Mouse (Mus musculus) embryonic fibroblast, embryonic 13.5 days (primary cell): Measurements from ENCODE around the gene Esp22. TPM values are rescaled to one million over a fixed set of nuclear protein-coding genes. Genes with fewer than 3 reads are reported as not detected.
"Not testable (repeated sequence)": the region's sequence is repeated elsewhere in the genome, so short reads cannot be mapped to it uniquely, and the experiment has no call there.

Source experiments
- H3K27ac ChIP-seq: 2 replicates; pipeline ENCODE4 v1.5.1; 2012; ENCODE audit warnings: low read length, control low read depth, inconsistent platforms; ENCODE audit not compliant: insufficient read depth
- H3K4me1 ChIP-seq: 2 replicates; pipeline ENCODE4 v1.6.1; 2011; ENCODE audit warnings: low read length; ENCODE audit not compliant: control insufficient read depth, insufficient read depth
- H3K4me3 ChIP-seq: 2 replicates; pipeline ENCODE4 v1.5.1; 2011; ENCODE audit warnings: mild to moderate bottlenecking, control low read depth, low read length; ENCODE audit not compliant: insufficient read depth
- CTCF ChIP-seq: IDR thresholded peaks from 2 replicates; pipeline ENCODE4 v1.5.1; 2011; ENCODE audit warnings: mild to moderate bottlenecking, control low read depth, low read length, moderate library complexity, borderline replicate concordance; ENCODE audit not compliant: insufficient read depth
- POLR2A ChIP-seq: IDR thresholded peaks from 2 replicates; pipeline ENCODE4 v1.6.1; 2011; ENCODE audit warnings: low read depth, mild to moderate bottlenecking, control low read depth, low read length, moderate library complexity
- polyA plus RNA-seq: library from polyadenylated mRNA; stranded (reverse); fragments of >200 nt; gene quantifications from 2 replicates; pipeline ENCODE4 v1.2.4, GENCODE M21; 2011; ENCODE audit warnings: low read depth; ENCODE audit not compliant: missing spikeins, insufficient read length

The Esp22 gene
- polyA plus RNA-seq = not detected in 2 replicates

- H3K4me3 ChIP-seq = no peak within 1 kb of the TSS
- H3K27ac ChIP-seq = no peak within 1 kb of the TSS
- no peak for TF ChIP-seq CTCF
- no peak for TF ChIP-seq POLR2A
- no peaks in the 10 kb centered on the region for H3K4me1 ChIP-seq
Measured at GRCm38 (mm10) chr17:39095034-39095433, at the start of gene Esp22. Esp22 (plus strand) TSS chr17:39095334.

GRCm38 (mm10) chr17:39063641-39064040, 31.5 kb upstream of the Esp22 start:
- no peaks in the 10 kb centered on the region for H3K4me1 ChIP-seq
- TF ChIP-seq CTCF (no peak), POLR2A (no peak)
- no peak overlapping the region for H3K4me3 ChIP-seq
- H3K27ac ChIP-seq = no peak overlapping the region

- TF ChIP-seq CTCF = no peak
- Histone ChIP-seq H3K27ac (no peak within 1 kb of the TSS), H3K4me1 (no peaks in the 10 kb centered on the region), H3K4me3 (no peak within 1 kb of the TSS)
Measured at GRCm38 (mm10) chr17:39076937-39077336, 18.2 kb upstream of the Esp22 start, which contains the start of gene Esp23. Esp23 (minus strand) TSS chr17:39077037.

GRCm38 (mm10) chr17:39107126-39107525, 12.0 kb downstream of the Esp22 start:
- not testable (repeated sequence) for H3K4me3 ChIP-seq, H3K27ac ChIP-seq, H3K4me1 ChIP-seq

GRCm38 (mm10) chr17:39129156-39129555, 34.0 kb downstream of the Esp22 start:
- H3K4me1 ChIP-seq, H3K4me3 ChIP-seq, H3K27ac ChIP-seq: not testable (repeated sequence)

Other genes with a start within 250 kb of the Esp22 start
- not detected in 2 replicates for gene Esp24, start 58.6 kb upstream of the Esp22 start, polyA plus RNA-seq
- not detected in 2 replicates for gene Gm21903, start 52.0 kb upstream of the Esp22 start, polyA plus RNA-seq
- not detected in 2 replicates for gene Esp23, start 18.3 kb upstream of the Esp22 start, polyA plus RNA-seq